Mouse (Mus musculus) thymus, adult 2 months (tissue): ENCODE measurements around the gene Vmn2r62. TPM values are rescaled to one million over a fixed set of nuclear protein-coding genes. Genes with fewer than 3 reads are reported as not detected.
"Not testable (repeated sequence)": the region's sequence is repeated elsewhere in the genome, so short reads cannot be mapped to it uniquely, and the experiment has no call there.

ENCODE experiments used
- DNase-seq: peaks from one replicate; pipeline ENCODE4 v3.0.0; 2021
- H3K27ac ChIP-seq: fragments of 200-500 bp; 2 replicates; pipeline ENCODE4 v1.5.1; 2012; ENCODE audit warnings: low read length, control low read depth; ENCODE audit not compliant: control insufficient read depth, insufficient read depth
- H3K27me3 ChIP-seq: fragments of 200-500 bp; 2 replicates; pipeline ENCODE4 v1.6.1; 2012; ENCODE audit warnings: mild to moderate bottlenecking, low read length, moderate library complexity, mixed read lengths; ENCODE audit not compliant: control insufficient read depth, insufficient read depth
- H3K36me3 ChIP-seq: fragments of 200-500 bp; 2 replicates; pipeline ENCODE4 v1.6.1; 2012; ENCODE audit warnings: mild to moderate bottlenecking, low read length, moderate library complexity; ENCODE audit not compliant: control insufficient read depth, insufficient read depth
- H3K4me1 ChIP-seq: fragments of 200-500 bp; replicated peaks from 2 replicates; pipeline ENCODE4 v1.6.1; 2012; ENCODE audit warnings: low read length; ENCODE audit not compliant: control insufficient read depth, insufficient read depth
- H3K4me3 ChIP-seq: fragments of 200-500 bp; 2 replicates; pipeline ENCODE4 v1.5.1; 2012; ENCODE audit warnings: mild to moderate bottlenecking, low read length, control low read depth, moderate library complexity; ENCODE audit not compliant: control insufficient read depth, insufficient read depth
- CTCF ChIP-seq: fragments of 200-500 bp; IDR thresholded peaks from 2 replicates; pipeline ENCODE4 v1.5.1; 2012; ENCODE audit warnings: mild to moderate bottlenecking, control low read depth, low read length, moderate library complexity, borderline replicate concordance; ENCODE audit not compliant: control insufficient read depth, poor library complexity, insufficient read depth; ENCODE audit errors: extremely low read depth
- POLR2A ChIP-seq: fragments of 200-500 bp; IDR thresholded peaks from 2 replicates; pipeline ENCODE4 v1.6.1; 2012; ENCODE audit warnings: mild to moderate bottlenecking, low read length, control low read depth, moderate library complexity; ENCODE audit not compliant: control insufficient read depth, poor library complexity, insufficient read depth; ENCODE audit errors: extremely low read depth
- WGBS: fragments of 180-500 bp; shearing (Covaris S2); methylation state at CpG from one replicate; pipeline ENCODE4 v1.1.7; 2018; 5-methylcytosine and 5-hydroxymethylcytosine counted together
- polyA plus RNA-seq: library from polyadenylated mRNA; depleted of rRNA; stranded (reverse); fragments of >200 nt; gene quantifications from 2 replicates; pipeline ENCODE4 v1.2.3, GENCODE M21; 2012; rRNA removed

Vmn2r62 gene
- not detected in 2 replicates for polyA plus RNA-seq

DNA sequence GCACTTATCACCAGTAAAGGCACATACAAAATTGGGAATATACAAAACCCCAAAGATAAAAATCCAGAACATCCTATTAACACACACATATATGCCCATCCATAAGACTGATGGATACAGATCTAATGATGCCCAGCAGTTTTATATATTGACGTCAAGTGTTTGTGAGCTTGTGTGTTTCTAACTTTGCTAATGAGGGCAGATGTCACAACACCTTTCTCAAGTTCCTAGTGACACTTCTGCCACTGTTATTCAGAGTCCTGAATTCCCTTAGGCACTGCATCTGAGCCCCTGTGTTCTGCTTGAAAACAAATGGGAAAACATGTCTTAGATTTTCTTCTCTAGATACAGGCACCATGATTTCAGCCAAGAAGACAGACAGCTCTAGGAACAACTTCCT is at the start of gene Vmn2r62:
TSS of gene Vmn2r62 (minus strand) at position 101 of the 400 bp plus-strand sequence.
- not testable (repeated sequence) for H3K27me3 ChIP-seq, H3K4me3 ChIP-seq, H3K4me1 ChIP-seq, H3K27ac ChIP-seq, DNase-seq, H3K36me3 ChIP-seq
- no CpG with 5 or more reads among the region's 1 CpGs for WGBS

DNA sequence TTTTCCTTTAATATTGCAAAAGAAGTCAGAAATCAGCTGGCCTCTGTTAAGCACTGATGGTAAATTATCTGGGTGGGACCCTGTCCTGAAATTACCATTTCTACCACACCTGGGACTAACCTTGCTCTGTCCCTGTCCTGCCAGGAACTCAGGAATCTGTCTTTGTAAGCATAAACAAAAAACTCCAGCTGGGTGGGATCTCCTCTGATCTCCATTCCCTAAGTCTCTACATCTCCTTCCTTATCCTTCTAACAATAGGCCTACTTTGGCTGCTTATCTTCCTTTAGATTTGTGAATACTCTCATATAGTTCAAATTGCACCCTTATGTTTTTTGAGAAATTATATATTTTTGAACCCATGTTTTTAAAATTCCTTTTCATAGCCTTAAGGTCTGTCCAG is 45.0 kb upstream of the Vmn2r62 start:
- H3K4me3 ChIP-seq, H3K27ac ChIP-seq, H3K4me1 ChIP-seq, H3K27me3 ChIP-seq, DNase-seq, H3K36me3 ChIP-seq: not testable (repeated sequence)

DNA sequence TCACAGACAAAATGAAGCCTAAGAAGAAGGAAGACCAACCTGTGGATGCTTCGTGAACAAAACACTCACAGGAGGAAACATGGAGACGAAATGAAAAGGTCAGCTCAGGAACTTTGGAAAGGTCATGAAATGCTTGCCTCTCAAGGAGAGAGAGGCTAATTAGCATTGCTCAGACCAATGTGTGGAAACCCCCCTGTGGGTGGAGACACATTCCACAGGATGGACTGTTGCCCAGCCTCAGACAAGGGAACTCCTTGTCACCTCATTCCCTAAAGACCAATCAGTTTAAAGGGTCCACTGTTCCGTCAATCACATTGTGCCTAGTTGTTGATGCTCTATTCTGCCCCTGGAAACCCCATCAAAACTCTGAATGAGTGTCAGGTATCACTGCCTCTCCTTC is 38.9 kb upstream of the Vmn2r62 start:
- 85% methylated on average over 3 of the region's 3 CpGs for WGBS
- no peak overlapping the region for H3K27ac ChIP-seq
- DNase-seq = no peak
- no peak overlapping the region for H3K4me3 ChIP-seq
- H3K4me1 ChIP-seq = no peaks in the 10 kb centered on the region
- H3K27me3 ChIP-seq = no peaks in the 10 kb centered on the region
- H3K36me3 ChIP-seq = no peaks in the 10 kb centered on the region
- TF ChIP-seq POLR2A = no peak
- no peak for TF ChIP-seq CTCF

DNA sequence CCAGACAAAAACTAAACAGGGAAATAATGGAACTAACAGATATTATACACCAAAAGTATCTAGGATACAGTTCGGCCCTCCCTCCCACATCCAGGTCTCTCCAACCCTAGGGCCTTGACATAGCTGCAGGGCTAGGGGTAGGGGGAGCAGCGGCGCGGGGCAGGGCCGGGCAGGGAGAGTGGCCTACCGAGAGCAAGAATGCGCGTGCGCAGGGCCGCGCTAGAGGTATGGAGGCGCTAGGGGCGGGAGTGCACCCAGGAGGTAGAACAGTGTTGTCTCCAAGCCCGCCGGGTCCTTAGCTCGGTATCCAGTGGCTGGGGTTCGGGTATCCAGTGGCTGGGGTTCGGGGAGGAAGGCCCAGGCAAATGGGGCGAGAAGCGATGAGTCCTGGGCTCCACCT is 43.5 kb downstream of the Vmn2r62 start:
- no peaks in the 10 kb centered on the region for H3K36me3 ChIP-seq
- no peak for DNase-seq
- no peak overlapping the region for H3K4me3 ChIP-seq
- no peaks in the 10 kb centered on the region for H3K27me3 ChIP-seq
- no peak overlapping the region for H3K27ac ChIP-seq
- no peaks in the 10 kb centered on the region for H3K4me1 ChIP-seq
- WGBS = 52% methylated on average over 20 of the region's 20 CpGs
- TF ChIP-seq POLR2A (no peak), CTCF (no peak)

DNA sequence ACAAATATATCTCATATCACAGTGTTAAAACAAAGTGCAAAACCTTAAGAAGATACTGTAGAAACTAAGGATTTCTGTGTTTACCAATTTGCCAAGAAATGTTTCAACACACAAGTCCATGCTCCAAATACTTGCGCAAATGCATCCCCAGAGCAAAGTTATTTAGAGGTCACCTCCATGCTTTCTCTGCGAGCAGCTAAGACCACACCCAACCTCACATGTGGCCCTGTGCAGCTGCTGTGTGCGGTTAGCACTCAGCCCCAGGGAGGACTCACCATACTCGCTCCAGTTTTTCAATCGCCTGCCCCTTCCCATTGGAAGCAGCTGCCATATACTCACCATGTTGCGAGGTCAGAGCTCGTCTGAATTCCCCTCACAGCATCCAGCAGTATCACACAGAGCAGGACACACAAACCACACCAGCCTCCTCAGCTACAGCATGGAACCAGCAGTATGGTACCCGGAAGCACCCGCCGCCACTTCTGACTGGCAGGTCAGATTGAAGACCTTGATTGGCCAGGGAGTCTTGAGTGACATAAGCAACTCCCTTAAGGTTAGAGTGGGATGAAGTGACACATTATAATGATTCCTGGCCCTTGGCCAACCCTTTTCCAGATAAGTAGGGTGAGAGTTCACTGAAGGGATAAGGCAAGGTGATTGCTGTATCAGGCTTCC is 54.7 kb downstream of the Vmn2r62 start:
- H3K4me3 ChIP-seq = no peak overlapping the region
- no peaks in the 10 kb centered on the region for H3K27me3 ChIP-seq
- no peaks in the 10 kb centered on the region for H3K4me1 ChIP-seq
- DNase-seq = no peak
- 93% methylated on average over 10 of the region's 10 CpGs for WGBS
- no peaks in the 10 kb centered on the region for H3K36me3 ChIP-seq
- TF ChIP-seq POLR2A (no peak), CTCF (no peak)
- H3K27ac ChIP-seq = no peak overlapping the region

DNA sequence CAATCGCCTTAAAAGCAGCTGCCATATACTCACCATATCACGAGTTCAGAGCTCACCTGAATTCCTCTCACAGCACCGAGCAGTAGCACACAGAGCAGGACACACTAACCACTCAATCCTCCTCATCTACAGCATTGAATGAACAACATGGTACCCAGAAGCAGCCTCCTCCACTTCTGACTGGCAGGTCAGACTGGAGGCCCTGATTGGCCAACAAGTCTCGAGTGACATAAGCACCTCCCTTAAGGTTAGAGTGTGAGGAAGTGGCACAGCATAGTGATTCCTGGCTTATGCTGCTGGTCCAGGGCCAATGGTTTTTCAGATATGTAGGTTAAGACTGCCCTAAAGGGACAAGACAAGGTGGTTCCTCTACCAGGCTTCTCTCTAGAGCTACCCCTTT is 66.4 kb downstream of the Vmn2r62 start, which contains the start of gene Gm17067:
TSS of gene Gm17067 (minus strand) at position 101 of the 400 bp plus-strand sequence.
- 93% methylated on average over 4 of the region's 4 CpGs for WGBS
- H3K27me3 ChIP-seq, H3K4me3 ChIP-seq, H3K27ac ChIP-seq, H3K4me1 ChIP-seq, DNase-seq, H3K36me3 ChIP-seq: not testable (repeated sequence)

Other genes starting within 250 kb of the Vmn2r62 start
- not detected in 2 replicates for gene Gm21028, start 214.9 kb downstream of the Vmn2r62 start, polyA plus RNA-seq
- not detected in 2 replicates for gene Zfp977, start 201.0 kb downstream of the Vmn2r62 start, polyA plus RNA-seq
- 0.20 and 0.28 TPM in 2 replicates for gene Zfp976, start 150.9 kb downstream of the Vmn2r62 start, polyA plus RNA-seq
- gene Zfp975, start 100.8 kb downstream of the Vmn2r62 start, polyA plus RNA-seq = 0.23 and 0.43 TPM in 2 replicates
- gene Gm17067, start 66.5 kb downstream of the Vmn2r62 start, polyA plus RNA-seq = not detected in 2 replicates
- gene Gm2381, start 73.7 kb upstream of the Vmn2r62 start, polyA plus RNA-seq = not detected in 2 replicates
- not detected in 2 replicates for gene Vmn2r63, start 140.3 kb upstream of the Vmn2r62 start, polyA plus RNA-seq
- not detected in 2 replicates for gene Gm9268, start 225.2 kb upstream of the Vmn2r62 start, polyA plus RNA-seq